Mouse (Mus musculus) liver, embryonic 12.5 days (tissue): Measurements from ENCODE around the gene Srp54a. TPM values are rescaled to one million over a fixed set of nuclear protein-coding genes. Genes with fewer than 3 reads are reported as not detected.
"Not testable (repeated sequence)": the region's sequence is repeated elsewhere in the genome, so short reads cannot be mapped to it uniquely, and the experiment has no call there.

ENCODE experiments used
- ATAC-seq: fragments of 200-750 bp; cut with Nextera tagmentation; 2 replicates; pipeline ENCODE4 v1.8.0; 2017; ENCODE audit warnings: moderate number of reproducible peaks, mild to moderate bottlenecking, moderate library complexity
- H3K27ac ChIP-seq: fragments of 300-500 bp; sonication (generic); 2 replicates; pipeline ENCODE4 v1.5.1; 2016; ENCODE audit warnings: mild to moderate bottlenecking
- H3K27me3 ChIP-seq: fragments of 300-500 bp; sonication (generic); replicated peaks from 2 replicates; pipeline ENCODE4 v1.6.1; 2016; ENCODE audit warnings: mild to moderate bottlenecking, moderate library complexity
- H3K36me3 ChIP-seq: fragments of 300-500 bp; sonication (generic); 2 replicates; pipeline ENCODE4 v1.6.1; 2016; ENCODE audit warnings: mild to moderate bottlenecking, moderate library complexity
- H3K4me1 ChIP-seq: fragments of 300-500 bp; sonication (generic); 2 replicates; pipeline ENCODE4 v1.6.1; 2016
- H3K4me2 ChIP-seq: fragments of 300-500 bp; sonication (generic); 2 replicates; pipeline ENCODE4 v1.6.1; 2016; ENCODE audit warnings: mild to moderate bottlenecking, moderate library complexity
- H3K4me3 ChIP-seq: fragments of 300-500 bp; sonication (generic); 2 replicates; pipeline ENCODE4 v1.5.1; 2016; ENCODE audit warnings: mild to moderate bottlenecking, moderate library complexity
- H3K9ac ChIP-seq: fragments of 300-500 bp; sonication (generic); 2 replicates; pipeline ENCODE4 v1.6.1; 2016; ENCODE audit warnings: mild to moderate bottlenecking, moderate library complexity
- H3K9me3 ChIP-seq: fragments of 300-500 bp; sonication (generic); replicated peaks from 2 replicates; pipeline ENCODE4 v1.6.1; 2016; ENCODE audit warnings: mild to moderate bottlenecking, moderate library complexity
- WGBS: fragments of 180-500 bp; shearing (Covaris S2); methylation state at CpG from one replicate; pipeline ENCODE4 v1.1.7; 2016; ENCODE audit not compliant: insufficient replicate concordance; 5-methylcytosine and 5-hydroxymethylcytosine counted together
- polyA plus RNA-seq: library from polyadenylated mRNA; unstranded; fragments of >200 nt; fragmentation: Nextera tagmentation; extraction: Ambion mirVana; gene quantifications from 2 replicates; pipeline ENCODE4 v1.2.1, GENCODE M21; 2016

Srp54a gene
- polyA plus RNA-seq = 105 and 106 TPM in 2 replicates

DNA sequence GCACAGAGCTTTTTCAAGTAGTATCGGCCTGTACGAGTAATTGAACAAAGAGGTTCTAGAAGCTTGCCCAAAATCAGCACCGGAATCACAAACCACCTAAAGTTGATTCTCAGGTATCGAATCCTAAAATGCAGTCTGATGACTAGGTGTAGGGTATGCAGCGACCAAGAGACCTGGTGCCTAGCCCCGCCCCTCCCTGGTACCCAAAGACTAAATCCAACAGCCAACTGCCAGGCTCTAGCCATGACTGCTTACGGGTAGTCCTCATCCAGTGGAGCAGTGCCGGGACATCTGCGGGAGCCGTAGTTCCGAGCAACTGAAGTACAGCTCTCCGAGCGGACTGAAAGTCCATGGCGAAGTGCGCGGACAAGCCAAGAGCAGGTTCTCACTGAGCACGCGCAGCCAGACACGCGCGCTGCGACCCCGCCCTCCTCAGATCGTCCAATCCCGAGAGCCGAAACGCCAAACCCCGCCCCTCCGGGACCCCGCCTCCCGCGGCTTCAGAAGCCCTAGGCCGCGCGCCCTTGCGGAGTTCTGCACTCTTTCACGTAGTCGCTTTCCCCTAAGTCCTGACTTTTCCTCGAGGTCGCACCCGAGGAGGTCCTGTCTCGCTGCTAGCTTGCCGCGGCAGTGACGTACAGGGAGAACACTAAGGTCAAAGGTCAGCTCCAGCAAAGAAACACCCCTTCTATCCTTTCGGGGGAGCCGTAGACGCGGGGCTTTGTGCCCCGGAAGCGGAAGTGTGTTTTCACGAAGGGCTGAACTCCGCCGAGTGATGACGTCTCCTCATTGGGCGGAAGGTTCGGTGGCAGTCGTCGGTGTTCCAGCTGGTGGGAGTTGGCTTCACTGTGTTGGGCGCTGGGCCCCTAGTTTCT lies at the start of gene Srp54a, which contains the start of gene 2700097O09Rik:
Srp54a (plus strand) TSS at position 537 of the 875 bp plus-strand sequence.
2700097O09Rik (minus strand) TSS at position 385 of the 875 bp plus-strand sequence.
- H3K36me3 ChIP-seq = not testable (repeated sequence)
- peak; percentile 97 for ATAC-seq
- WGBS = under 1% methylated on average over 60 of the region's 60 CpGs

DNA sequence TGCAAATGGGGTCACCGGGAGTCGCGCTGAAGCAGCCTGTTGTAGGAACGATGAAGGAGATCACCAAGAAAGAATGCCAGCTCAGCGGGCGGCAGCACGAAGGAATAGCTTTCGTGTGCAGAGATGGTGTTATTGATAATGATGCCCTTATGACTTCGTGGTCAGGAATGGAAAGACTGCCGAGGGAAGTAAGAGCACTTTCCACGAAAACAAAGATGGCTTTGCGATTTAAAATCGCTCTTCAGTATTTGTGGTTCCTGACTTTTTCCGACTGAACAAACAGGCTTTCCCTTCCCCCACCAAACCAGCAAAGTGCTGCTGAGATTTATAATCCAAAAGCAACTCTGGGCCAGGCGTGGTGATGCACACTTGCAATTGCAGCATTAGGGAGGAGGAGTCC lies 39.1 kb upstream of the Srp54a start:
- H3K36me3 ChIP-seq = peaks cover 19% of the 10 kb centered on the region
- no peak overlapping the region for H3K27ac ChIP-seq
- ATAC-seq = no peak
- WGBS = 53% methylated on average over 15 of the region's 15 CpGs
- no peak overlapping the region for H3K4me2 ChIP-seq
- no peaks in the 10 kb centered on the region for H3K27me3 ChIP-seq
- H3K4me3 ChIP-seq = no peak overlapping the region
- no peak overlapping the region for H3K9ac ChIP-seq
- no peaks in the 10 kb centered on the region for H3K4me1 ChIP-seq
- no peaks in the 10 kb centered on the region for H3K9me3 ChIP-seq

More for the DNA sequence above, at the start of gene Srp54a, which contains the start of gene 2700097O09Rik:
- H3K4me1 ChIP-seq = peaks cover 23% of the 10 kb centered on the region; the same call in 1 of the 2 replicates
- H3K9me3 ChIP-seq, H3K27me3 ChIP-seq: not testable (repeated sequence)
- H3K4me3 ChIP-seq = peak within 1 kb of the TSS; percentile 85
- peak within 1 kb of the TSS; percentile 89 for H3K27ac ChIP-seq
- H3K4me2 ChIP-seq = peak within 1 kb of the TSS; percentile 74
- peak within 1 kb of the TSS; percentile 92 for H3K9ac ChIP-seq

- Histone ChIP-seq H3K9ac (no peak overlapping the region), H3K4me1 (peaks cover 57% of the 10 kb centered on the region), H3K9me3 (no peaks in the 10 kb centered on the region), H3K27ac (peak overlapping the region; percentile 97), H3K4me3 (no peak overlapping the region), H3K27me3 (no peaks in the 10 kb centered on the region), H3K4me2 (peak overlapping the region; percentile 70; the same call in 1 of the 2 replicates), H3K36me3 (peaks cover 38% of the 10 kb centered on the region)
- no peak for ATAC-seq
- 76% methylated on average over 8 of the region's 8 CpGs for whole genome bisulfite sequencing
Observed at GRCm38 (mm10) chr12:55049731-55050353, 30.2 kb upstream of the Srp54a start.

DNA sequence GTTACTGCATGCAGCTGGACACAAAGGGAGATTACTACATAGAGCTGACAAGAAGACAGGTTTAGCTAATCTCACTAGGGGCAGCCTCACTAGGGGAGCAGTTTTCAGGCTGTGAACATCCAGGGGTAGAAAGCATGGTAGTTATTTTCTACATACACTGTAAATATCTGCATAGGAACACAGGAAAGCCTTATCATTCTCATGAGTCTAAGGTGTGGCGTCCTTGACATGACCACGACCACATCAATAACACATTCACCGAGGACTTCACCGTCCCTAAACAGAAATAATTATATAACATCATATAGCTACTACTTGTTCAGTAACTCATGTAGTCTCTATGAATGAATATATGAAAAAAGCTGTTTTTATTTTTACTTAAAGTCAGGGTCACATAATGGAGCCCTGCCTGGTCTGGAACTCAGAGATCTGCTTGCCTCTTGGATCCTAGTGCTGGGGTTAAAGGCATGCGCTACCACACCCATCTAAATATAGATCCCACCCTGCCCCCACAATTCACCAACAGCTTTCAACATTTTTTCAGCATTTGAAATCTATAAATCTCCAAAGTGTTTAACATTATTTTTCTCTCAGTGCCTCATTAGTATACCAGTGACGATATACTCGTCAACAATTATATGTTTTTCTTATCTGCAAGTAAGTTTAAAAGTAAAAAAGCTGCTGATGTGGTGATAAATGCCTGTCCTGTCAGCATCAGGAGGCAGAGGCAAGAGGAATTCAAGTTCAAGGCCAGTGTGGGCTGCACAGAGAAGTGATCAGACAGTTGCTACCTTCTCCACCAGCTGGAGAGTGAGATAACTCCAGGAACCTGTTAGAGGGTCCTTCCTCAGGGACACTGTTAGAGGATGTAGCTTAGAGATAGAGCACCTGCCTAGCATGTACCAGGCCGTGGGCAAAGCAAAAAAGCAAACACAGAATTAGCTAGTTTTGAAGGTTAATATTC lies 28.6 kb upstream of the Srp54a start:
- peak overlapping the region; percentile 35 for H3K4me3 ChIP-seq
- H3K4me1 ChIP-seq = peaks cover 70% of the 10 kb centered on the region
- peak overlapping the region; percentile 97 for H3K27ac ChIP-seq
- 30% methylated on average over 8 of the region's 8 CpGs for WGBS
- H3K4me2 ChIP-seq = peak overlapping the region; percentile 70
- peak overlapping the region; percentile 63 for H3K9ac ChIP-seq
- H3K36me3 ChIP-seq = peaks cover 28% of the 10 kb centered on the region
- ATAC-seq = peak; percentile 98
- H3K9me3 ChIP-seq = no peaks in the 10 kb centered on the region
- no peaks in the 10 kb centered on the region for H3K27me3 ChIP-seq

- H3K9ac ChIP-seq = no peak overlapping the region
- H3K4me3 ChIP-seq = no peak overlapping the region
- peak overlapping the region; percentile 70 for H3K4me2 ChIP-seq
- H3K36me3 ChIP-seq = peaks cover 24% of the 10 kb centered on the region
- H3K4me1 ChIP-seq = peaks cover 84% of the 10 kb centered on the region
- peak overlapping the region; percentile 97 for H3K27ac ChIP-seq
- no peaks in the 10 kb centered on the region for H3K9me3 ChIP-seq
- WGBS = 33% methylated on average over 7 of the region's 7 CpGs
- no peaks in the 10 kb centered on the region for H3K27me3 ChIP-seq
- peak; percentile 66 for ATAC-seq
Observed at GRCm38 (mm10) chr12:55053267-55053666, 26.8 kb upstream of the Srp54a start.

- peak overlapping the region; percentile 82 for H3K27ac ChIP-seq
- H3K4me3 ChIP-seq = no peak overlapping the region
- no peak for ATAC-seq
- WGBS = 50% methylated on average over 2 of the region's 2 CpGs
- H3K27me3 ChIP-seq = no peaks in the 10 kb centered on the region
- H3K9me3 ChIP-seq = no peaks in the 10 kb centered on the region
- H3K36me3 ChIP-seq = peaks cover 31% of the 10 kb centered on the region
- H3K4me2 ChIP-seq = no peak overlapping the region
- peaks cover 91% of the 10 kb centered on the region for H3K4me1 ChIP-seq
- H3K9ac ChIP-seq = no peak overlapping the region
Observed at GRCm38 (mm10) chr12:55054551-55055241, 25.4 kb upstream of the Srp54a start.

GRCm38 (mm10) chr12:55056703-55057102 lies 23.4 kb upstream of the Srp54a start:
- peaks cover 91% of the 10 kb centered on the region for H3K4me1 ChIP-seq
- 69% methylated on average over 2 of the region's 2 CpGs for WGBS
- no peak for ATAC-seq

DNA sequence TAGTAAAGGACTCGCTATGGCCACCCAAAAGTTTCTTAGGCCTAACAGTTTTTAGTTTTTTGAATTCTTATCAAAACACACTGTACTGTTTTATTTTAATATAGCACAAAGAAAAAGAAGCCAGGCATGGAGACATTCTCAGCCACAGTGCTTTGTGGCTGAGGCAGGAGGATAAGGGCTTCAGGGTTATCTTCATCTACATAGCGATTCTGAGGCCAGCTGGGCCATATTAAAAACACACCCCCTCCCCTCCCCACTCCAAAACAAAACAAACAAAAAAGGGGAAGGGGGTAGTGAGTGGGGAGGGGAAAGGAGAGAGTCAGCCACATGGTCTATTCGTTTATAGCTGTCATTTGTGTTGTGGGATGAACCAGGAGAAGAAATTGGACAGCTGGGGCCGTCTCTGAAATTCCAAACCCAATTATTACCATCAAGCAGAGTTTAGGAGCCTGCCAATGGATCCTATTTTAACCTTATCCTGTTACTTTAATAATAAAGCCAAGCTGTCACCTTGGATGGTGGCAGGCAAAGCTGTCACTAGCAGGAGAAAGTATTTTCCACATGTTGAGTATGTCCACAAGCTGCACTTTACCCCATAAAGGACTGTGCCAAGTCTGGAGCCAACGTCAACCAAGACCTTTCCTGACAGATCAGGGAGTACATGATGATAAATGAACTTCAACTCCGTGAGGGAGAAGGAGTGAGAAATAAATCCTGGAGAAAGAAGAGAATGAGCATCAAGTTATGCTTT lies 21.0 kb upstream of the Srp54a start:
- no peak for ATAC-seq
- Histone ChIP-seq H3K4me2 (peak overlapping the region; percentile 43; the same call in 1 of the 2 replicates), H3K9ac (0 out of 2 replicates have a peak overlapping the region, but pooled peaks have one; percentile 10), H3K27ac (peak overlapping the region; percentile 83), H3K27me3 (no peaks in the 10 kb centered on the region), H3K4me3 (no peak overlapping the region), H3K36me3 (peaks cover 37% of the 10 kb centered on the region), H3K4me1 (peaks cover 77% of the 10 kb centered on the region), H3K9me3 (no peaks in the 10 kb centered on the region)
- whole genome bisulfite sequencing = 57% methylated on average over 6 of the region's 6 CpGs

More at GRCm38 (mm10) chr12:55056703-55057102, 23.4 kb upstream of the Srp54a start:
- Histone ChIP-seq H3K9ac (no peak overlapping the region), H3K36me3 (peaks cover 30% of the 10 kb centered on the region), H3K4me3 (no peak overlapping the region), H3K4me2 (no peak overlapping the region), H3K9me3 (no peaks in the 10 kb centered on the region), H3K27me3 (no peaks in the 10 kb centered on the region), H3K27ac (peak overlapping the region; percentile 34)

GRCm38 (mm10) chr12:55059812-55060211 lies 20.2 kb upstream of the Srp54a start:
- H3K4me1 ChIP-seq = peaks cover 71% of the 10 kb centered on the region
- WGBS = 18% methylated on average over 3 of the region's 3 CpGs
- peak; percentile 73 for ATAC-seq
- H3K9me3 ChIP-seq = no peaks in the 10 kb centered on the region
- H3K4me3 ChIP-seq = no peak overlapping the region
- H3K4me2 ChIP-seq = peak overlapping the region; percentile 43
- peaks cover 37% of the 10 kb centered on the region for H3K36me3 ChIP-seq
- 0 out of 2 replicates have a peak overlapping the region, but pooled peaks have one; percentile 0 for H3K9ac ChIP-seq
- peak overlapping the region; percentile 83 for H3K27ac ChIP-seq
- no peaks in the 10 kb centered on the region for H3K27me3 ChIP-seq

DNA sequence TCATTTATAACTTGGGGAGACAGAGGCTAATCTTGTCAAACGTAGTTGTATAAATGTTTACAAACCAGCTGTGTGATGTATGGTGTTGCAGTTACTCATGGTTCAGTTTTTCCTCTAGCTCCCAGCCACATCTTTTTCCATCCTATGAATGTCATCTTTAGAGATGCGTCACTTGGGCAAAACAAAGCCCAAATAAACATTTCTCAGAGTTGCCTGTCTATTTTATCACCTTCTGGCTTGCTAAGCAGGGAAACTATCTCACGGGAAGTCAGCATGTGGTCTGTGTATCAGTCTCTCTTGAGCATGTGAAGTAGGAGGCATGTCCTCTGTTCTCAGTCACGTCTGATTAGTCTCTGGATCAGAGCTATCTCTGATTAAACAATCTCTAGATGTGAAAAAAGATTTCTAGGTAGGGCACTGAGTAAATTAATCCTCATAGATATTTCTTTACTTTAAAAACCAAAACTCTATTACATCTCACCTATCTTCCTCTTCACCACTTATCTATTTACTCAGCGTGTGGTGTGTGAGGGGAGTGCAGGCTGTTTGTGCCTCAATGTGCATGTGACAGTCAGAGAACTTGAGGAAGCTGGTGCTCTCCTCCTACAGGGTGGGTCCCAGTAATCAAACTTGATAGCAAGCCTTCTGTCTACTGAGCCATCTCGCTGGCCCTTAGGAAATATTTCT lies 19.7 kb upstream of the Srp54a start:
- peaks cover 37% of the 10 kb centered on the region for H3K36me3 ChIP-seq
- peak overlapping the region; percentile 83 for H3K27ac ChIP-seq
- H3K4me2 ChIP-seq = peak overlapping the region; percentile 43
- no peaks in the 10 kb centered on the region for H3K9me3 ChIP-seq
- peaks cover 66% of the 10 kb centered on the region for H3K4me1 ChIP-seq
- H3K27me3 ChIP-seq = no peaks in the 10 kb centered on the region
- peak; percentile 88 for ATAC-seq
- peak overlapping the region; percentile 35; the same call in 1 of the 2 replicates for H3K9ac ChIP-seq
- no peak overlapping the region for H3K4me3 ChIP-seq
- WGBS = 27% methylated on average over 6 of the region's 6 CpGs
